Mouse (Mus musculus): ENCODE measurements at regions not wholly inside any gene's neighbourhood (a gene's known extent, or its start where the extent isn't known, plus 50 kb on each side); places are given as distances from the start of the nearest gene placed in this dataset.

DNA sequence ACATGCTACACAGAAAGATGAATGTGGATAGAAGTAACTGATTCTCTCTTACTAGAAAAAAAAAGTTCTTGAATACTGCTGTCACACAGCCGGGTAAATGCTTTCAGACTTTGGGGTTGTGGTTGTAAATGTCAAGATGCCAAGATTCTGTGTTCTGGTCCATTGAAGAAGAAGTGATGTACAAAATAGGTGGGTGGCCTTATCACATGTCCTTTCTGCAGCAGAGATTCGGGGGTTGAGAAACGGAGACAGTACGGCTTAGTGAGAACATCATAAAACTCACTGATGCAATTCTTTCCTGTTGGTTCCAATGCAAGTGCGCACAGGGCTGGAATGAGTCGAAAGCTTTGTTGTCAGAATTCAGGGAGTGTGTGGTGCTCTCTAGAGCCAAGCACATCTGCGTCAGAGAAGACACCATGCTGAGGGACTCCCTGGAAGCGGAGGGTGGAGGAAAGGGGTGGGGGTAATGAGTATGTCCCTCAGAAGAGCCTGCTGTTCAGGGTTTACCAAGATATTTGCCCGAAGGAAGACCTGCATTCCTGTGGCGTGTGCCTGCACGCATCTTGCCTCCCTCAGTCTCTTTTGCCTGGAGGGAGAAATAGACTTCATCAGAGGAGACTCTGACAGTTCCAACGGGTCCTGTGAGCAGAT, 160.1 kb downstream of the Kcna5 start:
- no peak for ATAC-seq (replicated peaks in 1 of 2; ENCODE audit: insufficient read depth in 1 of 2, low FRiP score in 2 of 2, low TSS enrichment in 1 of 2, low read depth in 1 of 2, poor library complexity in 2 of 2, severe bottlenecking in 2 of 2)

DNA sequence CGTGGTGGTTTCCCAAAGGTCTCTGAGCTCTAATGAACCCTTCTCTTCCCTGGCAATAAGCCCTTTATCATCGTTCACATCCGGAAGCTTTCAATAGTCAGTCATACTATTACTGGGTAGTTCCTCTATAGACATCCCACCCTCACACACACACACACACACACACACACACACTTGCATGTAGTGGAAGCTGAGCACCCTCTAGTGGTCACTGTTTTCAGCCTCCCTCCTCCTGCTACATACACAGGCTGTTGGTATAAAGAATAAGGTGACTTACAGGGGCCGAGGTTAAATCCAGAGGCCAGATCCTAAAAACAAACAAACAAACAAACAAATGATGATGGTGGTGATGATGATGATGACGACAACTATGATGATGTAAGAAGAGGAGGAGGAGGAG, 163.2 kb downstream of the Kcna5 start:
- no peak for ATAC-seq (replicated peaks in 1 of 2; ENCODE audit: insufficient read depth in 1 of 2, low FRiP score in 2 of 2, low TSS enrichment in 1 of 2, low read depth in 1 of 2, poor library complexity in 2 of 2, severe bottlenecking in 2 of 2)

DNA sequence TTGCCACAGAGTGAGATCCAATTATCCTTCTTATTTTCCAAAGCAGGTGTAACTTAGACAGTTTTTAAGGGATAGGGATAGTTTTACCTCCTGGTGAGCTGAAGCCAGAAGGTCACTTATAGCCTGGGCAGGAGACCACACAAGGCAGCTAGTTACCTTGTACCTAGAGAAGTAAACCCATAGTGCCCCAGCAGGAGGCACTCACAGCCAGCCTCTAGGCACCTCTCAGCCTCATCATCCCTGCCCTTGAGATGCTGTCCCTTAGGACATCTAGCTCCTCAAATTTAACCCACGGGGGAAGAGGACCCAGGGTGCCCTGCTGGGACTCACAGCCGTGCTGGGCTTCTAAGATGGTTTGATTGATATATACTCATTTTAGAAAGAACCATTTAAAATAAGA, 163.7 kb downstream of the Kcna5 start:
- no peak for ATAC-seq (replicated peaks in 1 of 2; ENCODE audit: insufficient read depth in 1 of 2, low FRiP score in 2 of 2, low TSS enrichment in 1 of 2, low read depth in 1 of 2, poor library complexity in 2 of 2, severe bottlenecking in 2 of 2)

DNA sequence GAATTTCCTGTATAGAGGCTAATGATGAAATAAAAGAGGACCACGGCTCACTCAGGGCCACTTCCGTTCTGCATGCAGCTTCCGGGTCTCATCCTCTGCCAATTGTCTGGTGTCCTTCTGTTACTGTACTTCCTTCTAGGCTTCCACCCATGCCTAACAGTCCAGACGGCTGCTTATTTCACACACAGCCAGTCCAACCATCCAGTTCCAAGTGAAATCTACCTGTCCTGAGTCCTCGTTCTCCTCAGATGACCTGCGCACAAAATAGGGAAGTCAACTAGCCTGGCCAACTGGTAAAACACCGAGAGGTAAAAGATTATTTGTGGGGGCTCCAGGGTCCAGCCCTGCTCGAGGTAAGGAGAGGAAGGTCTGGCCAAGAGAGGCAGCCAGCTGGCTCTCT, 169.7 kb downstream of the Kcna5 start:
- ATAC-seq (replicated peaks in 1 of 2; ENCODE audit: insufficient read depth in 1 of 2, low FRiP score in 2 of 2, low TSS enrichment in 1 of 2, low read depth in 1 of 2, poor library complexity in 2 of 2, severe bottlenecking in 2 of 2), result no peak

DNA sequence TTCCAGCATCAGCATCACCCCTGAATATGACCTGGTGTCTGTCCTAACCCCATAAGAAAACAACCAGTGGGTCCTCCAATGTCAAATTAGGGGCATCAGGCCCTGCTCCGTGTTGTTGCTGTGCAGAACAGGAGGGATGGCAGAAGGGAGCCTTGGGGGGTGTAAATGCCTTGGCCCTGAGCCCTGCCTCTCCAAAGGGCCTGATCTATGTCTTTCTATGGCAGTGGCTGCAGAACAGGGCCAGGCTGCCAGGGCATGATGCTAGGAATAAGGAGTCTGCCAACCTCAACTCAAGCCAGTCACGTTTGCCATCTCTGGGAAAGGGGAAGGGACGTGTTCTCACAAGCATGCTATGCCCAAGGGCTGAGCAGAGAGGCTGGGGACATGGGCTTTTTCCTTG, 172.9 kb downstream of the Kcna5 start:
- ATAC-seq (replicated peaks in 1 of 2; ENCODE audit: insufficient read depth in 1 of 2, low FRiP score in 2 of 2, low TSS enrichment in 1 of 2, low read depth in 1 of 2, poor library complexity in 2 of 2, severe bottlenecking in 2 of 2), result no peak

DNA sequence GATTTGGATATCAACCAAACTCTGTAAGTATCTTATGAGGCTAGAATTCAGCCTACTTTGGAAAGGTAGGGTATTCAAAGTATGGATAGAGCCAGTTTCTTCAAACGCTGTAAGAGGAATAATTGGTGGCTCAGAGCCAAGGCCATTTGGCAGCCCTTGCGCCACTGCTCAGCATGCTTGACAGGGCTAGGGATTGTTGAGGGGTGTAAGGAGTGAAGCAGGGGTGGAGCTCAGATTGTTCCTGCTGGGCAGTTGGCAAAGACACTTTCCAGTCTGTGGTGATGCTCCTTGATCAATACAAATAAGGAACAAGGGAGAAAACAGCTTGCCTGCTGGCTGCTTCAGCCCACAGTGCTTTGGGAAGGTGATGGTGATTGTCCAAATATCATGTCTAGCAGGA, 181.9 kb downstream of the Kcna5 start:
- no peak for ATAC-seq (replicated peaks in 1 of 2; ENCODE audit: insufficient read depth in 1 of 2, low FRiP score in 2 of 2, low TSS enrichment in 1 of 2, low read depth in 1 of 2, poor library complexity in 2 of 2, severe bottlenecking in 2 of 2)

DNA sequence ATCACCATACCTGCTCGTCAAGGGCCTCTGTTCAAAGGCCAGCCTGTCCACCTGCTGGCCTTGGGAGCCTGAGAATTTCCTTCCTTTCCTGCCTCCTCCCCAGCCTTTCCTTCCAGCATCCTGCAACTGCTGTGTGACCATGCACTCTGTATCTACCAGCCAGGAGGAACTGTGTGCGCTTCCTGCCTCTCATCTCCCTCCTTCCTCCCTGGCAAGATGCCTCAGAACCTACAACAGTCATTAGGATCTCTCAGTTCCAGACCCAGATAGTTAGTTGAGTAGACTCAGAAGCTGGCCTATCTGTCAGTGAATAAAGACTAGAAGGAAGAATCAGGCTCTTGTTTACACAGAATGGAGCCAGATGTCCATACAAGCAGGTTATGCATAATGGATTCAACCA, 183.8 kb upstream of the Ntf3 start:
- no peak for ATAC-seq (replicated peaks in 1 of 2; ENCODE audit: insufficient read depth in 1 of 2, low FRiP score in 2 of 2, low TSS enrichment in 1 of 2, low read depth in 1 of 2, poor library complexity in 2 of 2, severe bottlenecking in 2 of 2)

DNA sequence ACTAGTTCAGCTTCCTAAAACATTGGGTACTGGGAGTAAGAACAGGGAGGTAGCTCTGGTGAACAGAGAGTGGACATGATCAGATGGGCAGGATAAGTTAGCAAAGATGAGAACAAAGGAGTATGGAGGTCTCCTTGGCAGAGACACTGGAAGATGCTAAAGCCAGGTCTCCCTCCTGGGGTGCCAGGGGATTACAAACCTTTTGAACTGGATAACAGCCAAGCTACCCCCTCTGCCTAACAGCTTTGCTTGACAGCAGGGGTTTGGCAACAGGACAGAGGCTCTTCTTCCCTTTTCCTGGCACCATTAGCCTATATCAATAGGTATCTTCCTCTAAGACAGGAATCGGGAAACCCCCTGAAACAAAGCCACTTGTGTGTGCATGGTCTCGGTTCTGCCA, 183.2 kb upstream of the Ntf3 start:
- no peak for ATAC-seq (replicated peaks in 1 of 2; ENCODE audit: insufficient read depth in 1 of 2, low FRiP score in 2 of 2, low TSS enrichment in 1 of 2, low read depth in 1 of 2, poor library complexity in 2 of 2, severe bottlenecking in 2 of 2)

- no peak for ATAC-seq (replicated peaks in 1 of 2; ENCODE audit: insufficient read depth in 1 of 2, low FRiP score in 2 of 2, low TSS enrichment in 1 of 2, low read depth in 1 of 2, poor library complexity in 2 of 2, severe bottlenecking in 2 of 2)
These were observed 178.5 kb upstream of the Ntf3 start for GRCm38 (mm10) chr6:126345221-126345620.

DNA sequence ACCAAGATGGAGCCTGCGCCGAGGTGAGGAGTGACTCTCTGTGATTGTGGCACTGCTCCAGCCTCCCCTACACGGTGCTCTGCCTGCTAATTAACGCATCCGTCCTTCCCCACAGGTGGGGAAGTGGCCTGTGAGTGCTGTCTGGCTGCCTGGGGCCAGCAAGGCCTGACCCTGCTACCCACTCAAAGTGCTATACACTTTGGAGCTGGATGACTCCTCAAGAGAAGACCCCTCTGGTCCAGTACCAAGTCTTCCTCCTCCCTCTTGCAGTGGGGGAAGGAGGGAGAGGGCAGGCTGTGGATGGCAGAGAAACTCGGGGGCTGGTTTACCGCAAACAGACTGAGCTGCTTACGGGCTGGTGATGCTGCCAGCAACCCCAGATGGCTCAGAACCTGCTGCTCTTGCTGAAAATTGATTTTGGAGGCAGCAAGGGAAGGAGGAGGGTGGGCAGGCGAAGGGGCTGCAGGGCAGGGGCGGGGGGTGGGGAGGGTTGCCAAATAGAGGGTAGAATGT, 173.4 kb upstream of the Ntf3 start:
- no peak for ATAC-seq (replicated peaks in 1 of 2; ENCODE audit: insufficient read depth in 1 of 2, low FRiP score in 2 of 2, low TSS enrichment in 1 of 2, low read depth in 1 of 2, poor library complexity in 2 of 2, severe bottlenecking in 2 of 2)

DNA sequence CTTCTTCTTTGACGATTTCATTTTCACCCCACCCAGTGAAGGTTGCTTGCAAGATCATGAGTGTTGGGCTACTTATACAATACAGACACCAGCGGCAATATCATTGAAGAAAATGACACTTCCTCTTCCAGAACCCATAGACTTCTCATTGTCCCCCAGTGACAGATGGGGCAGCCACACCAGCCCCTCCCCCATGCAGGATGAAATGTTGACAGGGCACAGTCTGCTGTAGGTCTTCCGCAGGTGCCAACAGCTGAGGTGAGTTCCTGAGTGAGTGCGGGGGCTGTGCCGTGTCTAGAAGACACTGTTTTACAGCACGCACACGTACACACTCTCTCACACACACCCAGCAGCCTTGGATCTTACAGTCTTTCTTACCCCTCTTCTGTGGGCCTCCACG, 171.0 kb upstream of the Ntf3 start:
- no peak for ATAC-seq (replicated peaks in 1 of 2; ENCODE audit: insufficient read depth in 1 of 2, low FRiP score in 2 of 2, low TSS enrichment in 1 of 2, low read depth in 1 of 2, poor library complexity in 2 of 2, severe bottlenecking in 2 of 2)

DNA sequence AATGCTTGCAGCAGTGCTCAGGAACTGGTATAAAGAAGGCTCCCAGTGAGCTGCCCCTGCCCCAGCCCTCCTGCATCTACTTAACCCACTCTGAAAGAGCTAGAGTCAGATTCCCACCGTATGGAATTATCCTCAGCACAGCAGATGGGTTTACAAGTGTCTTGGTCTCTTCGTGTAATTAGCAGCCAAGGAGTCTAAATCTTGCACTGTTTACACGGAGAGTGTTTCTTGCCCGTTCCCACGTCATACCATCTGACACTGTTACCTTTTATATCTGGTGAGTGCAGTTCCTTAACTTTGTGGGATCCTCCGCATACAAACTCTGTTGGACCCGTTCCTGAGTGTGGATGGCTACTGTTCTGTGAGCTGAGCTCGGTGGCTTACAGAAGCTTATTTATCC, 167.5 kb upstream of the Ntf3 start:
- no peak for ATAC-seq (replicated peaks in 1 of 2; ENCODE audit: insufficient read depth in 1 of 2, low FRiP score in 2 of 2, low TSS enrichment in 1 of 2, low read depth in 1 of 2, poor library complexity in 2 of 2, severe bottlenecking in 2 of 2)

GRCm38 (mm10) chr6:126327187-126327586, 160.5 kb upstream of the Ntf3 start:
- no peak for ATAC-seq (replicated peaks in 1 of 2; ENCODE audit: insufficient read depth in 1 of 2, low FRiP score in 2 of 2, low TSS enrichment in 1 of 2, low read depth in 1 of 2, poor library complexity in 2 of 2, severe bottlenecking in 2 of 2)

- ATAC-seq (replicated peaks in 1 of 2; ENCODE audit: insufficient read depth in 1 of 2, low FRiP score in 2 of 2, low TSS enrichment in 1 of 2, low read depth in 1 of 2, poor library complexity in 2 of 2, severe bottlenecking in 2 of 2), result no peak
These were observed 151.8 kb upstream of the Ntf3 start for GRCm38 (mm10) chr6:126318523-126318922.

GRCm38 (mm10) chr6:126310786-126311480, 144.2 kb upstream of the Ntf3 start:
- ATAC-seq (replicated peaks in 1 of 2; ENCODE audit: insufficient read depth in 1 of 2, low FRiP score in 2 of 2, low TSS enrichment in 1 of 2, low read depth in 1 of 2, poor library complexity in 2 of 2, severe bottlenecking in 2 of 2), result no peak

- ATAC-seq (replicated peaks in 1 of 2; ENCODE audit: insufficient read depth in 1 of 2, low FRiP score in 2 of 2, low TSS enrichment in 1 of 2, low read depth in 1 of 2, poor library complexity in 2 of 2, severe bottlenecking in 2 of 2), result no peak
These were observed 136.4 kb upstream of the Ntf3 start for GRCm38 (mm10) chr6:126303086-126303485.

DNA sequence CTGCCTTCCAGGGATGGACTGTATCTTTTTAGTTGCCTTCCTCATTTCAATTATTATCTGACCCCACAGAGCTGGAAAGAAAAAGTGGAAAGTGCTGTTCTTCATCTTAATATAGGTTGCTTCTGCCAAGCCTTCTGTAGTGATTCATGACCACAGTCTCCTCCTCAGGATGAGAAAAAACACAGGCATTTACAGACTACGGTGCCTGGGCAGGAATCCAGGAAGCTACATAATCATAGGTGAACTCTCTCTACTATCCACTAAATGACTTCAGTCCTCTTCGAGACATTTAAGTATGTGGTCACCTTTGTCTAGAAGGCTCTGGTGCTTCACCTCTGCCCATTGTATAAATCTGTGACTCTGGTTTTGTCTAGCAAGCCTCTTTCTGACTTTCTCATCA, 124.9 kb upstream of the Ntf3 start:
- ATAC-seq (replicated peaks in 1 of 2; ENCODE audit: insufficient read depth in 1 of 2, low FRiP score in 2 of 2, low TSS enrichment in 1 of 2, low read depth in 1 of 2, poor library complexity in 2 of 2, severe bottlenecking in 2 of 2), result no peak

DNA sequence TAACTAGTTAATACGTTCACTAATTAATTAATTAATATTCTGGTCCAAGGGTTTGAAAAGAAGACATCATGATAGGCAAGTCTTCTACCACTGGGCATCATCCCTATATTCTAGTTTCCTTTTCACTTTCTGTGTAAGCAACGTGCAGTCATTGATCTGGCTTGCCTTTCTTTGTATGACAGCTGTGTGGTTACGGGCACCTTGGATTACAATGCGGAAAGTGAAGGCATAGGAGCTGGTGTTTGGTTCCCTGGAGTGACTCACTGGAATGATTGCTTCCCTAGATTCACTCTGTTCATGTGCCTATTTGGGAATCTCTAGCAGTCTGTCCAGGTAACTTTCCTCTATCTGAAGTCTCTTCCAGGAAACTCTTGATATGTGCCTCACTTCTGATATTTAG, 120.5 kb upstream of the Ntf3 start:
- no peak for ATAC-seq (replicated peaks in 1 of 2; ENCODE audit: insufficient read depth in 1 of 2, low FRiP score in 2 of 2, low TSS enrichment in 1 of 2, low read depth in 1 of 2, poor library complexity in 2 of 2, severe bottlenecking in 2 of 2)

DNA sequence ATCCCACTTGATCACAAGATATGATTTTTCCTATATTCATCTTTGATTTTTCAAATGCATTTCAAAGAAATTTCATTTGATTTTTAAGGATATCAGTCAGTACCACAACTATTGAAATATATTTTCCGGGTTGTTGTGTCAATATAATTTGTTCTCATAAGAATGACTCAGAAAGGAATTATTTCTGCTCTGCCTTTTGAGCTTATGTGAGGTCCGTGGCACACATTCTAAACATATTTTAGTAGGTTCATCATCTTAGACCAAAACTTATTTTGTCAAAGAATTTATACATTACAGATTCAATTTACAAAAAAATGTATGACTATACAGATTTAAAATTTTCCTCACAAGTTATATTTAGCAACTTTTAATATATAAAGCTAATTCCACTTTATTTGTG, 119.5 kb upstream of the Ntf3 start:
- no peak for ATAC-seq (replicated peaks in 1 of 2; ENCODE audit: insufficient read depth in 1 of 2, low FRiP score in 2 of 2, low TSS enrichment in 1 of 2, low read depth in 1 of 2, poor library complexity in 2 of 2, severe bottlenecking in 2 of 2)
